Mouse (Mus musculus) heart, embryonic 12.5 days (tissue): ENCODE data around the gene Pnkd. TPM values are rescaled to one million over a fixed set of nuclear protein-coding genes. Genes with fewer than 3 reads are reported as not detected.
A peak's percentile ranks its signal among the peaks of the same experiment; 100 is the strongest.
"Not testable (repeated sequence)": the region's sequence is repeated elsewhere in the genome, so short reads cannot be mapped to it uniquely, and the experiment has no call there.

Experiments
- ATAC-seq: fragments of 200-750 bp; cut with Nextera tagmentation; 2 replicates; pipeline ENCODE4 v1.8.0; 2017; ENCODE audit warnings: moderate TSS enrichment, moderate library complexity; ENCODE audit not compliant: insufficient number of reproducible peaks, low FRiP score
- H3K27ac ChIP-seq: fragments of 300-500 bp; sonication (generic); 2 replicates; pipeline ENCODE4 v1.5.1; 2016; ENCODE audit warnings: mild to moderate bottlenecking, moderate library complexity; ENCODE audit not compliant: poor library complexity, severe bottlenecking
- H3K27me3 ChIP-seq: fragments of 300-500 bp; sonication (generic); replicated peaks from 2 replicates; pipeline ENCODE4 v1.6.1; 2016; ENCODE audit warnings: mild to moderate bottlenecking, moderate library complexity
- H3K36me3 ChIP-seq: fragments of 300-500 bp; sonication (generic); 2 replicates; pipeline ENCODE4 v1.6.1; 2016; ENCODE audit warnings: mild to moderate bottlenecking, moderate library complexity
- H3K4me1 ChIP-seq: fragments of 300-500 bp; sonication (generic); replicated peaks from 2 replicates; pipeline ENCODE4 v1.6.1; 2016; ENCODE audit warnings: mild to moderate bottlenecking
- H3K4me2 ChIP-seq: fragments of 300-500 bp; sonication (generic); 2 replicates; pipeline ENCODE4 v1.6.1; 2016; ENCODE audit warnings: mild to moderate bottlenecking, moderate library complexity
- H3K4me3 ChIP-seq: fragments of 300-500 bp; sonication (generic); 2 replicates; pipeline ENCODE4 v1.5.1; 2016; ENCODE audit warnings: mild to moderate bottlenecking
- H3K9ac ChIP-seq: fragments of 300-500 bp; sonication (generic); 2 replicates; pipeline ENCODE4 v1.6.1; 2016; ENCODE audit warnings: mild to moderate bottlenecking, moderate library complexity
- H3K9me3 ChIP-seq: fragments of 300-500 bp; sonication (generic); replicated peaks from 2 replicates; pipeline ENCODE4 v1.6.1; 2016; ENCODE audit warnings: mild to moderate bottlenecking, moderate library complexity
- WGBS: fragments of 180-500 bp; shearing (Covaris S2); methylation state at CpG from one replicate; pipeline ENCODE4 v1.1.7; 2016; 5-methylcytosine and 5-hydroxymethylcytosine counted together
- polyA plus RNA-seq: library from polyadenylated mRNA; unstranded; fragments of >200 nt; fragmentation: Nextera tagmentation; extraction: Ambion mirVana; gene quantifications from 2 replicates; pipeline ENCODE4 v1.2.1, GENCODE M21; 2016

Pnkd gene
- polyA plus RNA-seq, 1 experiment from 2014 or later, result 215 TPM

DNA sequence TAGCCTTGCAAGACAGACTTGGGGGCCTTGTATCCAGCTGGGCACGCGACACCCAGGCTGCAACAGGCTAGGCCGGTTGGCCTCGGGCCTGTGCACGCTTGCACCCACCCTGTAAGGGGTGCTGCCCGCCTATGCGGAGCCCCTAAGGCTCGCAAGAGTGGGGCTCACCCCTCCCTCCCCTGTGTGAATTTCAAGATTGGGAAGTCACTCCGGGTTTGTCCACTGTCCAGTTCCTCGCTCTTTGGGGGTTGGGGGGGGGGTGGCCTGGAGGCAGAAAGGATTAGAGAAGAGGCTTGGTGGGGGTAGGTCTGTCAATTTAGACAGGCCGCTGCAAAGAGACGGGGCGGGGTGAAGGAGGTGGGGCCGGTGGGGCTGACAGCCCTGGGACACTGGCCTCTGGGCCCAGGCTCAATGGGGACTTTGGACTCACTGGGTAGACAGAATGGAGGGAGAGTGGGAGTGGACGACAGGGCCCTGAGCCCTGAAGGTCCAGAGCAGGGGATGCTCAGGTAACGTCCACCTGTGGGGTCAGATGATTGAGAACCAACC, 107.8 kb downstream of the Pnkd start:
- H3K27me3 ChIP-seq, result no peaks in the 10 kb centered on the region
- peak; percentile 1; the same call in 1 of the 2 replicates for ATAC-seq
- peaks cover 26% of the 10 kb centered on the region for H3K36me3 ChIP-seq
- peak overlapping the region; percentile 99 for H3K4me2 ChIP-seq
- H3K9me3 ChIP-seq, result no peaks in the 10 kb centered on the region
- peak overlapping the region; percentile 100 for H3K9ac ChIP-seq
- H3K4me3 ChIP-seq, result peak overlapping the region; percentile 98
- H3K4me1 ChIP-seq, result peaks cover 49% of the 10 kb centered on the region
- 3% methylated on average over 16 of the region's 16 CpGs for WGBS
- peak overlapping the region; percentile 100 for H3K27ac ChIP-seq

DNA sequence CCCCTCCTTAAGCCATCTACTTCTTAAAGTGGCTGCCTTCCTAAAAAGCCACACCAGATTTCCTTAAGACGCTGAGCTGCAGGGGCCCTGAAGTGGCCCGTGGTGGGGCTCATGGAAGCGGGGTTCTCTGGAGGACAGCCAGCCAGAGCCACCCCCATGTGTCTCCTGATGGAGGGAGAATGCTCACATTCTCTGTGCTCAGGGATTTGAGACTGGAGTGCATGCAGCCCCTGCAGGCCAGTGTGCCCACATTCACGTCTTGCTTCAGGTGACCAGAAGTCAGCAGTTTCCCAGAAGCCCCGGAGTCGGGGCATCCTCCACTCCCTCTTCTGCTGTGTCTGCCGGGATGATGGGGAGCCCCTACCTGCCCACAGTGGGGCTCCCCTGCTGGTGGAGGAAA, 108.3 kb downstream of the Pnkd start:
- H3K4me3 ChIP-seq, result peak overlapping the region; percentile 98
- peak overlapping the region; percentile 100 for H3K27ac ChIP-seq
- H3K4me2 ChIP-seq, result peak overlapping the region; percentile 99
- no peaks in the 10 kb centered on the region for H3K9me3 ChIP-seq
- H3K9ac ChIP-seq, result peak overlapping the region; percentile 100
- H3K36me3 ChIP-seq, result peaks cover 26% of the 10 kb centered on the region
- no peak for ATAC-seq
- WGBS, result 52% methylated on average over 7 of the region's 7 CpGs
- peaks cover 47% of the 10 kb centered on the region for H3K4me1 ChIP-seq
- H3K27me3 ChIP-seq, result no peaks in the 10 kb centered on the region

DNA sequence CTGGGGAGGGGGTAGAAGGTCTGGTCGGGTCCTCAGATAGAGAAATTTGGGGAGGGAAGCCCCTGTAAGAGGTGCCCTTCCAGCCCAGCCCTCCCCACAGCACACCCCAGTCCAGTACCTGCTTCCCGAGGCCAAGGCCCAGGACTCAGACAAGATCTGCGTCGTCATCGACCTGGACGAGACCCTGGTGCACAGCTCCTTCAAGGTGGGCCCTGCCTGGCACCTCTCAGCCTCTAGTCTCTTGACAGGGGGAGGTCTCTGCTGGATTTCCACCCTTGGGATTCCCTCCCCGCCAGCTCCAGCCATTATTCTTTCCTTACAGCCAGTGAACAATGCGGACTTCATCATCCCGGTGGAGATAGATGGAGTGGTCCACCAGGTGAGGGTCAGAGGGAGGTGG, 109.0 kb downstream of the Pnkd start:
- peaks cover 26% of the 10 kb centered on the region for H3K36me3 ChIP-seq
- H3K9ac ChIP-seq, result peak overlapping the region; percentile 100
- ATAC-seq, result no peak
- 0 out of 2 replicates have a peak overlapping the region, but pooled peaks have one; percentile 0 for H3K4me3 ChIP-seq
- peaks cover 47% of the 10 kb centered on the region for H3K4me1 ChIP-seq
- H3K27me3 ChIP-seq, result no peaks in the 10 kb centered on the region
- 89% methylated on average over 9 of the region's 9 CpGs for WGBS
- H3K4me2 ChIP-seq, result peak overlapping the region; percentile 99
- H3K27ac ChIP-seq, result no peak overlapping the region
- no peaks in the 10 kb centered on the region for H3K9me3 ChIP-seq

- Histone ChIP-seq H3K4me3 (no peak overlapping the region), H3K27ac (no peak overlapping the region; the same call in 1 of the 2 replicates), H3K27me3 (no peaks in the 10 kb centered on the region), H3K9me3 (no peaks in the 10 kb centered on the region), H3K4me2 (no peak overlapping the region), H3K4me1 (peaks cover 45% of the 10 kb centered on the region), H3K9ac (no peak overlapping the region), H3K36me3 (peaks cover 26% of the 10 kb centered on the region)
- WGBS, result 89% methylated on average over 9 of the region's 9 CpGs
- ATAC-seq, result no peak
Observed at GRCm38 (mm10) chr1:74394311-74394710, 109.6 kb downstream of the Pnkd start.

- peaks cover 39% of the 10 kb centered on the region for H3K4me1 ChIP-seq
- H3K9me3 ChIP-seq, result no peaks in the 10 kb centered on the region
- H3K36me3 ChIP-seq, result peaks cover 26% of the 10 kb centered on the region
- no peak overlapping the region; the same call in 1 of the 2 replicates for H3K27ac ChIP-seq
- 91% methylated on average over 15 of the region's 15 CpGs for WGBS
- no peak for ATAC-seq
- H3K27me3 ChIP-seq, result no peaks in the 10 kb centered on the region
- no peak overlapping the region for H3K4me2 ChIP-seq
- H3K9ac ChIP-seq, result no peak overlapping the region
- no peak overlapping the region for H3K4me3 ChIP-seq
Observed at GRCm38 (mm10) chr1:74394858-74395257, 110.1 kb downstream of the Pnkd start.

DNA sequence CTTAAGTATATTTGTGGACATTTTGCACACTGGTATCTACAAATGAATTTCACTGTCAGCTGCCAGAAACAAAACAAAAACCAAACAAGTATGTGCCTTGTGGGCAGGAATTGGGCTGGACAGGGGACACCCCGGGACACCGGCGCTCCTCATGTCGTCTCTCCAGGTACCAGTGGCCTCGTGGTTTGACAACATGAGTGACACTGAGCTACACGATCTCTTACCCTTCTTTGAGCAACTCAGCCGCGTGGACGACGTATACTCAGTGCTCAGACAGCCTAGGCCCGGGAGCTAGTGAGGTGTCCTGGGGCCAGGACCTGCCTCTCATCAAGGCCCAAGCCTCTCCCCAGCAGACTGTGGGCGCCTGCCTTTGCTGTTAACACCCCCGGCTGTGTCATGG, 110.6 kb downstream of the Pnkd start:
- H3K27ac ChIP-seq, result no peak overlapping the region
- no peaks in the 10 kb centered on the region for H3K9me3 ChIP-seq
- no peak overlapping the region for H3K9ac ChIP-seq
- ATAC-seq, result no peak
- peaks cover 26% of the 10 kb centered on the region for H3K36me3 ChIP-seq
- H3K4me3 ChIP-seq, result no peak overlapping the region
- WGBS, result 84% methylated on average over 11 of the region's 13 CpGs
- H3K27me3 ChIP-seq, result no peaks in the 10 kb centered on the region
- H3K4me2 ChIP-seq, result no peak overlapping the region
- peaks cover 35% of the 10 kb centered on the region for H3K4me1 ChIP-seq

GRCm38 (mm10) chr1:74396456-74397222, 111.9 kb downstream of the Pnkd start:
- Histone ChIP-seq H3K27ac (peak overlapping the region; percentile 88), H3K4me3 (peak overlapping the region; percentile 43), H3K4me2 (peak overlapping the region; percentile 80), H3K36me3 (peaks cover 26% of the 10 kb centered on the region), H3K4me1 (peaks cover 28% of the 10 kb centered on the region)
- ATAC-seq, H3K9me3 ChIP-seq, H3K27me3 ChIP-seq, H3K9ac ChIP-seq: not testable (repeated sequence)
- WGBS, result 8% methylated on average over 12 of the region's 12 CpGs

- H3K9ac ChIP-seq, result peak overlapping the region; percentile 70
- H3K9me3 ChIP-seq, result no peaks in the 10 kb centered on the region
- under 1% methylated on average over 41 of the region's 41 CpGs for WGBS
- H3K27ac ChIP-seq, result peak overlapping the region; percentile 88
- peak overlapping the region; percentile 80 for H3K4me2 ChIP-seq
- H3K27me3 ChIP-seq, result no peaks in the 10 kb centered on the region
- H3K36me3 ChIP-seq, result peaks cover 26% of the 10 kb centered on the region
- peaks cover 31% of the 10 kb centered on the region for H3K4me1 ChIP-seq
- peak overlapping the region; percentile 43 for H3K4me3 ChIP-seq
- ATAC-seq, result peak; percentile 93
Observed at GRCm38 (mm10) chr1:74397268-74397918, 112.7 kb downstream of the Pnkd start.

GRCm38 (mm10) chr1:74397919-74398451, 113.3 kb downstream of the Pnkd start:
- Histone ChIP-seq H3K27me3 (no peaks in the 10 kb centered on the region), H3K4me2 (peak overlapping the region; percentile 80), H3K36me3 (peaks cover 26% of the 10 kb centered on the region), H3K9ac (peak overlapping the region; percentile 70), H3K4me1 (peaks cover 27% of the 10 kb centered on the region), H3K27ac (peak overlapping the region; percentile 88), H3K9me3 (no peaks in the 10 kb centered on the region), H3K4me3 (peak overlapping the region; percentile 43)
- peak; percentile 33; the same call in 1 of the 2 replicates for ATAC-seq
- 5% methylated on average over 11 of the region's 11 CpGs for WGBS

DNA sequence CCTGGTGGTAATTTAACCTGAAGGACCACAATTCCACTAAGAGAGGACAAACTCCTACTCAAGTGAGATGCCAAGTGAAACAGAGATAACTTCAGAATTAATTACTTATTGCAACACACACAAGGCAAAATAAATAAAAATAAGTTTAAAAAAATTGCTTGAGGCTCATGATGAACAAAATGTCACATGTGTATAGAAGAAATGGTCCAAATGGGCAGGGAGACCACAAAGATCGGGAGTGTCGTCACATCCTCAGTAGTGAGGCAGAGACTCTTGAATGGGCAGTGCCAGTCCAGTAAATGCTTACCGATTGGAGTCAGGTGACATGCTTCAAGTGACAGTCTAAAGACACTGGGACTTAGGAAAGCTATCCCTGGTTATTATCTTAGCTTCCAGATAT, 115.8 kb downstream of the Pnkd start:
- Histone ChIP-seq H3K36me3 (peaks cover 3% of the 10 kb centered on the region; the same call in 1 of the 2 replicates), H3K4me3 (no peak overlapping the region), H3K9ac (no peak overlapping the region), H3K4me1 (peaks cover 14% of the 10 kb centered on the region; the same call in 1 of the 2 replicates), H3K27ac (no peak overlapping the region), H3K27me3 (no peaks in the 10 kb centered on the region), H3K4me2 (no peak overlapping the region), H3K9me3 (no peaks in the 10 kb centered on the region)
- ATAC-seq, result no peak
- WGBS, result 74% methylated on average over 3 of the region's 3 CpGs
